Mouse (Mus musculus) adrenal gland (tissue): ENCODE results near the gene Lin7b.

Source experiments
- intact Hi-C: fragments of 180-260 bp; cut with DNase I; formaldehyde crosslinking; loops from one replicate; pipeline ENCODE4 v1.15.1; 2025

Gene Lin7b

GRCm38 (mm10) chr7:45355318-45356020 is 14.9 kb downstream of the Lin7b start:
- intact Hi-C loops = loop anchor here (10.0 kb wide), 1 partner anchor 131 kb away; no protein-coding TSS in a partner anchor

GRCm38 (mm10) chr7:45353041-45353440 is 17.3 kb downstream of the Lin7b start:
- intact Hi-C loops = loop anchor here (10.0 kb wide), 1 partner anchor 128 kb away; no protein-coding TSS in a partner anchor

- intact Hi-C loops = no loop called here
Measured at GRCm38 (mm10) chr7:45346905-45347304, 23.5 kb downstream of the Lin7b start.

- intact Hi-C loops = no loop called here
Measured at GRCm38 (mm10) chr7:45343543-45343942, 26.8 kb downstream of the Lin7b start.

GRCm38 (mm10) chr7:45342081-45342480 is 28.3 kb downstream of the Lin7b start:
- intact Hi-C loops = no loop called here

- intact Hi-C loops = no loop called here
Measured at GRCm38 (mm10) chr7:45341303-45341702, 29.1 kb downstream of the Lin7b start.

- intact Hi-C loops = no loop called here
Measured at GRCm38 (mm10) chr7:45340669-45341068, 29.7 kb downstream of the Lin7b start.

GRCm38 (mm10) chr7:45340066-45340442 is 30.3 kb downstream of the Lin7b start:
- intact Hi-C loops = no loop called here

- intact Hi-C loops = no loop called here
Measured at GRCm38 (mm10) chr7:45339410-45340065, 30.8 kb downstream of the Lin7b start.

- intact Hi-C loops = no loop called here
Measured at GRCm38 (mm10) chr7:45338161-45338911, 32.0 kb downstream of the Lin7b start.

GRCm38 (mm10) chr7:45337469-45337868 is 32.9 kb downstream of the Lin7b start:
- intact Hi-C loops = no loop called here

GRCm38 (mm10) chr7:45336319-45336718 is 34.1 kb downstream of the Lin7b start:
- intact Hi-C loops = no loop called here

GRCm38 (mm10) chr7:45335056-45335455 is 35.3 kb downstream of the Lin7b start, which contains the start of gene Hrc:
Gene Hrc, plus strand, starts transcription at chr7:45335290.
- intact Hi-C loops = no loop called here

GRCm38 (mm10) chr7:45334605-45335004 is 35.8 kb downstream of the Lin7b start:
- intact Hi-C loops = no loop called here

- intact Hi-C loops = no loop called here
Measured at GRCm38 (mm10) chr7:45333431-45333982, 36.9 kb downstream of the Lin7b start, which contains the start of gene Trpm4. Gene Trpm4, minus strand, starts transcription at chr7:45333780.

GRCm38 (mm10) chr7:45332685-45333425 is 37.5 kb downstream of the Lin7b start:
- intact Hi-C loops = no loop called here

GRCm38 (mm10) chr7:45331502-45331901 is 38.9 kb downstream of the Lin7b start:
- intact Hi-C loops = no loop called here

GRCm38 (mm10) chr7:45328841-45329475 is 41.4 kb downstream of the Lin7b start:
- intact Hi-C loops = no loop called here

GRCm38 (mm10) chr7:45325800-45326199 is 44.6 kb downstream of the Lin7b start:
- intact Hi-C loops = no loop called here

- intact Hi-C loops = no loop called here
Measured at GRCm38 (mm10) chr7:45323069-45323468, 47.3 kb downstream of the Lin7b start.
